Mouse (Mus musculus) lung, postnatal 25 days (tissue): Measurements from ENCODE around the gene Vmn2r108.
"Not testable (repeated sequence)": the region's sequence is repeated elsewhere in the genome, so short reads cannot be mapped to it uniquely, and the experiment has no call there.

ENCODE experiments used
- DNase-seq: peaks from one replicate; pipeline ENCODE4 v3.0.0; 2022; ENCODE audit warnings: low spot score

Vmn2r108 gene

GRCm38 (mm10) chr17:20481231-20481630 lies at the start of gene Vmn2r108:
TSS of gene Vmn2r108 (minus strand) at chr17:20481331.
- no peak for DNase-seq

DNA sequence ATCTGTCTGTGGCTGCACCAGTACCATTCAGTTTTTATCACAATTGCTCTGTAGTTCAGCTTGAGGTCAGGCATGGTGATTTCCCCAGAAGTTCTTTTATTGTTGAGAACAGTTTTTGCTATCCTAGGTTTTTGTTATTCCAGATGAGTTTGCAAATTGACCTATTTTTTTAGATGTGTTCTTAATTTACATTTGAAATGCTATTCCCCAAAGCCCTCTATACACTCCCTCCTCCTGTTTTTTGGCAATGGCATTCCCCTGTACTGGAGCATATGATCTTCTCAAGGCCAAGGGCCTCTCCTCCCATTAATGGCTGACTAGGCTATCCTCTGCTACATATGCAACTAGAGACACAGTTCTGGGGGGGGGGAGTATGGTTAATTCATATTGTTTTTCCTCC lies 27.1 kb upstream of the Vmn2r108 start:
- DNase-seq: not testable (repeated sequence)

DNA sequence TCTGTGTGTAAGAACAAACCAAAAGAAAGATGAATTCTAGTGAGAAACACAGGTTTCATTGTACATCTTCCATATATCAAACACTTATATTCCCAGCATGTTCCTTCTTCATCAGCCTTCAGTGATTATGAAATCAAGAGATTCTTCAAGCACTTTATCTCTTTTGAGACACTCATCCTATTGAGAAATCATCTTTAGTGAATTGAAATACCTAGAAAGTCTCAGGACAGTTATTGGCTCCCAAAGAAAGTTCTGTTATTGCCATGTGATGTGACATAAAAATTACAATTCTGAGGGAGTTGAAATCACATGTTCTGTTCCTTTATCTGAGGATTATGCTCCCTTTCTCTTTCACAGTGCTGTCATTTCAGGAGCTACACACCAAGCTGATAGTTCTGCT lies 16.7 kb upstream of the Vmn2r108 start, which contains the start of gene Vmn1r225:
Vmn1r225 (plus strand) TSS at position 301 of the 400 bp plus-strand sequence.
- DNase-seq: no peak

GRCm38 (mm10) chr17:20473311-20473710 lies 7.8 kb downstream of the Vmn2r108 start:
- DNase-seq: no peak

DNA sequence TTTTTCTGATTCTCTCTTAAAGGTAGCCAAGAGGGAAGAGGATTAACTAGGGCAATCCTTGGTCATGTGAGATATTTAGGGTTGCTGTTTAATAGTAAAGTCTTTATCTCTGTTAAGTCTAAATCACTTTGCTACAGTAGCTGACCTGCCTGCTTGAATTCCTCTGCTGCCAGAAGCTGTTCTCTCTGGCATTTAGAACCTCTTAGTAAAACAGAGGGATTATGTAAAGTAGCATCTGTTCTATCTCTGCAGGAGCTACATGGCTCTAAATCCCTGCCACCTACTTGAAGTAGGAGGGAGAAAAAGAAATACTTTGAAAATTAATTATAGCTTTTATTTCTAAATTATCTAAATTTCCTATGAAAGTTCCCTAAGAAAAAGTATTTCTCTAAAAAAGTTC lies 41.9 kb downstream of the Vmn2r108 start:
- no peak for DNase-seq

GRCm38 (mm10) chr17:20413846-20414245 lies 67.3 kb downstream of the Vmn2r108 start, which contains the start of gene Vmn1r224:
TSS of gene Vmn1r224 (plus strand) at chr17:20414146.
- no peak for DNase-seq
